Mouse (Mus musculus): ENCODE results near the gene Ankrd28. TPM values are rescaled to one million over a fixed set of nuclear protein-coding genes. Genes with fewer than 3 reads are reported as not detected.

Gene Ankrd28
- polyA plus RNA-seq, 1 experiment, result 11.6 TPM

DNA sequence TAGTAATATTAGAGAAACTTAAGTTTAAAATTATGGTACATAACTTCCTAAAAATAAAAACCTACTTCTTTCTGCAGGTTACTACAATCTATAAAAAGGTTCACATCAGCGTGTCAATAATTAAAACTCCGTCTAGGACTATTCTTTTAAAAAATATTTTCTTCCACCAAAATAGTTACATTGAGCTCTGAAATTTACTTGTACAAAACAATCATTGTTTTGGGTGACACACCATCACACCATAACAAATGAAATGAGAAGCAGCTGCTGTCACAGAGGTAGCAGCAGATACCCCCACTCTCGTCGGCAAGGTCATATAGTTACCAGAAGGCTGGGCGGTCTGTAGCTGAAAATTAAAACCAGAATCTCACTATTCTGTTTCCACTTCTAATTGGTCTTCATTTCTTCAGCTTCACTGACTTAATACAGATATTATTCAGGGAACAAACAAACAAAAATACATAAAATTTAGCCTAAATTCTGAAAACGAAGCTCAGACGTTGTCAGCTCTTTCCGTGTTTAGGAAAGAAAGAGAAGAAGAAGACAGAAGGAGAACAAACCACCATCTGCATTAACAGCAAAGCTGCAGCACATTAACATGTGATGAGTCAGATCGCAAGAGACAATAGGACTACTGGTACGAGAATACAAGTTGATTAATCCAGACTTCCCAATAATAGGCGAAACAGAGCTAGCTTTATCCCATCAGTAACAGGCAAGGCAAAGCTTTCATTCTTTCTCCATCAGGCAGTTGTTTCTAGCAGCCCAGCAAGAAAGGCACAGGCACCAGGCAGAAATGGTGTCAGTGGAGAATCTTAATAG, 49.8 kb downstream of the Ankrd28 start:
- peak overlapping the region; percentile 50 for H3ac ChIP-seq (ENCODE audit: control insufficient read depth, insufficient read length, low read depth)
- no peak for TF ChIP-seq MYOG (IDR thresholded peaks at IDR 0.05; ENCODE audit: control insufficient read depth, extremely low read depth, insufficient read length)
- no peak for TF ChIP-seq MYOD1 (IDR thresholded peaks at IDR 0.05; ENCODE audit: control insufficient read depth, insufficient read length, low read depth)
- TF ChIP-seq USF1 (IDR thresholded peaks at IDR 0.05; ENCODE audit: low read depth), result no peak
- TF ChIP-seq CEBPB (IDR thresholded peaks at IDR 0.05; ENCODE audit: low read depth), result no peak
- TF ChIP-seq CTCF (IDR thresholded peaks at IDR 0.05; ENCODE audit: control insufficient read depth, insufficient read depth, insufficient read length), result no peak
- no peak for TF ChIP-seq FOSL1 (IDR thresholded peaks at IDR 0.05; ENCODE audit: insufficient read depth, low read length, poor library complexity, severe bottlenecking)
- TF ChIP-seq MAX (IDR thresholded peaks at IDR 0.05), result no peak
- no peaks in the 10 kb centered on the region for H3K27me3 ChIP-seq (ENCODE audit: control insufficient read depth, insufficient read depth, insufficient read length)
- peaks cover 96% of the 10 kb centered on the region for H3K79me2 ChIP-seq (ENCODE audit: control insufficient read depth, insufficient read depth)
- peak overlapping the region; percentile 56 for H3K4me3 ChIP-seq (ENCODE audit: insufficient read depth, poor library complexity, severe bottlenecking)
- peaks cover 78% of the 10 kb centered on the region for H3K79me3 ChIP-seq (ENCODE audit: low read depth)
- H3K36me3 ChIP-seq (ENCODE audit: control insufficient read depth, insufficient read depth), result peaks cover 8% of the 10 kb centered on the region

DNA sequence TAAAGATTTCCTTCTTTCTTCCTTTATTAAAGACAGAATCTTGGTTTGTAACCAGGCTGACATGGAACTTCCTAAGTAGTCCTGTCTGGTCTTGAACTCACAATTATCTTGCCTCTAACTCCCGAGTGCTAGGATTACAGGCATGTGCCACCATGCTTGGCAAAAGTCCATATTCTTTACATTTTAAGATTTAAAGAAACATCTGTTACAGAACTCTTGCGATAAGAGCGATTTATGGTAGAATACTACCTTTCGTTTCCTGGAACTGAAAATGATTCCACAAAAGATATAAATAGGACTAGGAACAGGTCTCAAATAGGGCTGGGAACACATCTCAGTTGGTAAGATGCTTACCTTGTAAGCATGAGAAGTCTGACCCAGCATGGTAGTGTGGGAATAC, 56.9 kb downstream of the Ankrd28 start:
- no peak overlapping the region for H3ac ChIP-seq (ENCODE audit: control insufficient read depth, insufficient read length, low read depth)
- no peaks in the 10 kb centered on the region for H3K27me3 ChIP-seq (ENCODE audit: control insufficient read depth, insufficient read depth, insufficient read length)
- no peak for TF ChIP-seq CEBPB (IDR thresholded peaks at IDR 0.05; ENCODE audit: low read depth)
- no peak for TF ChIP-seq MYOD1 (IDR thresholded peaks at IDR 0.05; ENCODE audit: control insufficient read depth, insufficient read length, low read depth)
- TF ChIP-seq MYOG (IDR thresholded peaks at IDR 0.05; ENCODE audit: control insufficient read depth, extremely low read depth, insufficient read length), result no peak
- no peak for TF ChIP-seq USF1 (IDR thresholded peaks at IDR 0.05; ENCODE audit: low read depth)
- no peak for TF ChIP-seq CTCF (IDR thresholded peaks at IDR 0.05; ENCODE audit: control insufficient read depth, insufficient read depth, insufficient read length)
- no peak for TF ChIP-seq FOSL1 (IDR thresholded peaks at IDR 0.05; ENCODE audit: insufficient read depth, low read length, poor library complexity, severe bottlenecking)
- TF ChIP-seq MAX (IDR thresholded peaks at IDR 0.05), result no peak
- H3K4me3 ChIP-seq (ENCODE audit: insufficient read depth, poor library complexity, severe bottlenecking), result no peak overlapping the region
- H3K36me3 ChIP-seq (ENCODE audit: control insufficient read depth, insufficient read depth), result peaks cover 48% of the 10 kb centered on the region
- H3K79me3 ChIP-seq (ENCODE audit: low read depth), result peaks cover 86% of the 10 kb centered on the region
- peaks cover 100% of the 10 kb centered on the region for H3K79me2 ChIP-seq (ENCODE audit: control insufficient read depth, insufficient read depth)

DNA sequence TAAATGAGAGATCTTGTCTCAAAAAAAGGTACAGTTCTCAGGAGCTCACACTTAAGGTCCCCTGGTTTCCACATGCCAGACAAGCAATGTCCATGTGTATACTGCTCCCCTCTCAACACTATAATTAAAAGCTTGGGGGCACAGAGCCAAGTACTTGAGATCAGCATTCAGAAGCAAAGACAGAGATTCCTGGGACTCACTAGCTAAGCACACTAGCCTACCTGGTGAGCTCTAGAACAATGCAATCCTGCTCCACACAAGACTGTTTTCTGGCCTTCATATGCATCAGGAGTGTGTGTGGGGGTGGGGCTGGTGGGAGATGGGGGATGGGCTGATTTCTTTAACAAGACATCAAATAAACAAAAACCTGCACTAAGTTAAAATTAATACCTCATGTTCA, 58.2 kb downstream of the Ankrd28 start:
- H3K79me2 ChIP-seq (ENCODE audit: control insufficient read depth, insufficient read depth), result peaks cover 100% of the 10 kb centered on the region
- peaks cover 48% of the 10 kb centered on the region for H3K36me3 ChIP-seq (ENCODE audit: control insufficient read depth, insufficient read depth)
- H3K27me3 ChIP-seq (ENCODE audit: control insufficient read depth, insufficient read depth, insufficient read length), result no peaks in the 10 kb centered on the region
- H3K79me3 ChIP-seq (ENCODE audit: low read depth), result peaks cover 83% of the 10 kb centered on the region
- H3ac ChIP-seq (ENCODE audit: control insufficient read depth, insufficient read length, low read depth), result no peak overlapping the region
- no peak for TF ChIP-seq USF1 (IDR thresholded peaks at IDR 0.05; ENCODE audit: low read depth)
- TF ChIP-seq MYOG (IDR thresholded peaks at IDR 0.05; ENCODE audit: control insufficient read depth, extremely low read depth, insufficient read length), result no peak
- TF ChIP-seq FOSL1 (IDR thresholded peaks at IDR 0.05; ENCODE audit: insufficient read depth, low read length, poor library complexity, severe bottlenecking), result no peak
- no peak for TF ChIP-seq MAX (IDR thresholded peaks at IDR 0.05)
- no peak overlapping the region for H3K4me3 ChIP-seq (ENCODE audit: insufficient read depth, poor library complexity, severe bottlenecking)

DNA sequence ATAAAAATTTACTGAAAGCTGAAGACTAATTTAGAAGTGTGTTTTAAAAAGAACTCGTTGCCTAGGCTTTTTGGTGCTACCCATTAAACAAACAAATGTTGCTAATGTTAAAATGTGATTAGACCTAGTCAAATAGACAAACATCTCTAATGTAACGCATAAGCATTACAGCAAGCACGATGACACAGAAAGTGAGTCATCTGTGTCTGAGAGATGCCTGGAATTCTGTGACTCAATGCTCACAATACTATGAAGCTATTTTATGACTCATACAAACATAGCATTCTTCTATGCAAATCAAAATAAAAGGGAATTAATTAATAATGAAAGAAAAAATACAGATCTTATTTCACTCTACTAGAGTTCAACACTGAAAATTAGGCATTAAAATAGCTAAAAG, 61.9 kb downstream of the Ankrd28 start:
- no peaks in the 10 kb centered on the region for H3K27me3 ChIP-seq (ENCODE audit: control insufficient read depth, insufficient read depth, insufficient read length)
- TF ChIP-seq USF1 (IDR thresholded peaks at IDR 0.05; ENCODE audit: low read depth) (no peak), FOSL1 (IDR thresholded peaks at IDR 0.05; ENCODE audit: insufficient read depth, low read length, poor library complexity, severe bottlenecking) (peak; percentile 94), CEBPB (IDR thresholded peaks at IDR 0.05; ENCODE audit: low read depth) (peak; percentile 48), CTCF (IDR thresholded peaks at IDR 0.05; ENCODE audit: control insufficient read depth, insufficient read depth, insufficient read length) (no peak), MAX (IDR thresholded peaks at IDR 0.05) (no peak)
- H3K36me3 ChIP-seq (ENCODE audit: control insufficient read depth, insufficient read depth), result peaks cover 38% of the 10 kb centered on the region
- peaks cover 67% of the 10 kb centered on the region for H3K79me3 ChIP-seq (ENCODE audit: low read depth)
- no peak overlapping the region for H3ac ChIP-seq (ENCODE audit: control insufficient read depth, insufficient read length, low read depth)
- H3K79me2 ChIP-seq (ENCODE audit: control insufficient read depth, insufficient read depth), result peaks cover 81% of the 10 kb centered on the region
- H3K4me3 ChIP-seq (ENCODE audit: insufficient read depth, poor library complexity, severe bottlenecking), result no peak overlapping the region

DNA sequence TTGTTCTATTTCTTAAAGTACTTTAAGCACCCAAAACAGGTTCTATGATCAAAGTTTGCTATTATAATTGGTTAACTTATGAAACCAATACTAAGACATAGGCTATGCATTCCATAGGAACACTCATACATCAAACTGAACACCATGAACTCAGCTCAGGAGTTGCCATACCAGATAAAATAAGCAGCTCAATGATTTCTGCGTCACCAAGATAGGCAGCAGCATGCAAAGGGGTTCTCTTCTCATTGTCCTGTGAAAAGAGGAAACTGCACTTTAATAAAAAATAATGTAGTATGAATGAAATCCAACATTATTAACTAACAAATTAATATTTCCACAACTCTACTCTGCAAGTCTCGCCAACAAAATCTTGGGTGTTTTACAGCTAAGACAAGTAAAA, 66.4 kb downstream of the Ankrd28 start:
- Histone ChIP-seq H3K27me3 (ENCODE audit: control insufficient read depth, insufficient read depth, insufficient read length) (no peaks in the 10 kb centered on the region), H3K79me3 (ENCODE audit: low read depth) (peaks cover 30% of the 10 kb centered on the region), H3K79me2 (ENCODE audit: control insufficient read depth, insufficient read depth) (peaks cover 59% of the 10 kb centered on the region), H3K4me3 (ENCODE audit: insufficient read depth, poor library complexity, severe bottlenecking) (no peak overlapping the region), H3ac (ENCODE audit: control insufficient read depth, insufficient read length, low read depth) (no peak overlapping the region), H3K36me3 (ENCODE audit: control insufficient read depth, insufficient read depth) (peaks cover 54% of the 10 kb centered on the region)
- no peak for TF ChIP-seq FOSL1 (IDR thresholded peaks at IDR 0.05; ENCODE audit: insufficient read depth, low read length, poor library complexity, severe bottlenecking)
- no peak for TF ChIP-seq MYOG (IDR thresholded peaks at IDR 0.05; ENCODE audit: control insufficient read depth, extremely low read depth, insufficient read length)

DNA sequence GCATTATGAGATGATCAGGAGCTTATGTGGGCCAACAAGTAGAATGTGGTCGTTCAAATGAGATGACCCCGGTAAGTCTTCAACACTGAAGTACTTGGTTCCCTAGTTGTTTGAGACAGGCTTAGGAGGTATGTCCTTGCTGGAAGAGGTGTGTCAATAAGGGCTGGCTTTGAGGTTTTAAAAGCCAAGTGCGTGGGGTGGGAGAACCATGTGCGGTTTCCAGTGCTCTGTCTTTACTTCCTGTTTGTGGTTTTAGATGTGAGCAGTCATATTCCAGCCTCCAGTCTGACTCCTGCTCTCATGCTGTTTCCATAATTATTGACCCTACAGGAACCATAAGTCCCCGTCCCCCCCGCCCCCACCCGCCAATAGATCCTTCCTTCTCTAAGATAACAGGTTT, 68.7 kb downstream of the Ankrd28 start:
- peaks cover 58% of the 10 kb centered on the region for H3K79me2 ChIP-seq (ENCODE audit: control insufficient read depth, insufficient read depth)
- no peak overlapping the region for H3ac ChIP-seq (ENCODE audit: control insufficient read depth, insufficient read length, low read depth)
- peaks cover 74% of the 10 kb centered on the region for H3K36me3 ChIP-seq (ENCODE audit: control insufficient read depth, insufficient read depth)
- no peaks in the 10 kb centered on the region for H3K27me3 ChIP-seq (ENCODE audit: control insufficient read depth, insufficient read depth, insufficient read length)
- TF ChIP-seq CEBPB (IDR thresholded peaks at IDR 0.05; ENCODE audit: low read depth), result no peak
- no peak for TF ChIP-seq MAX (IDR thresholded peaks at IDR 0.05)
- no peak for TF ChIP-seq MYOG (IDR thresholded peaks at IDR 0.05; ENCODE audit: control insufficient read depth, extremely low read depth, insufficient read length)
- no peak for TF ChIP-seq CTCF (IDR thresholded peaks at IDR 0.05; ENCODE audit: control insufficient read depth, insufficient read depth, insufficient read length)
- TF ChIP-seq MYOD1 (IDR thresholded peaks at IDR 0.05; ENCODE audit: control insufficient read depth, insufficient read length, low read depth), result no peak
- TF ChIP-seq FOSL1 (IDR thresholded peaks at IDR 0.05; ENCODE audit: insufficient read depth, low read length, poor library complexity, severe bottlenecking), result no peak
- no peak for TF ChIP-seq USF1 (IDR thresholded peaks at IDR 0.05; ENCODE audit: low read depth)
- peaks cover 21% of the 10 kb centered on the region for H3K79me3 ChIP-seq (ENCODE audit: low read depth)
- no peak overlapping the region for H3K4me3 ChIP-seq (ENCODE audit: insufficient read depth, poor library complexity, severe bottlenecking)
